In the genomic region with DNA sequence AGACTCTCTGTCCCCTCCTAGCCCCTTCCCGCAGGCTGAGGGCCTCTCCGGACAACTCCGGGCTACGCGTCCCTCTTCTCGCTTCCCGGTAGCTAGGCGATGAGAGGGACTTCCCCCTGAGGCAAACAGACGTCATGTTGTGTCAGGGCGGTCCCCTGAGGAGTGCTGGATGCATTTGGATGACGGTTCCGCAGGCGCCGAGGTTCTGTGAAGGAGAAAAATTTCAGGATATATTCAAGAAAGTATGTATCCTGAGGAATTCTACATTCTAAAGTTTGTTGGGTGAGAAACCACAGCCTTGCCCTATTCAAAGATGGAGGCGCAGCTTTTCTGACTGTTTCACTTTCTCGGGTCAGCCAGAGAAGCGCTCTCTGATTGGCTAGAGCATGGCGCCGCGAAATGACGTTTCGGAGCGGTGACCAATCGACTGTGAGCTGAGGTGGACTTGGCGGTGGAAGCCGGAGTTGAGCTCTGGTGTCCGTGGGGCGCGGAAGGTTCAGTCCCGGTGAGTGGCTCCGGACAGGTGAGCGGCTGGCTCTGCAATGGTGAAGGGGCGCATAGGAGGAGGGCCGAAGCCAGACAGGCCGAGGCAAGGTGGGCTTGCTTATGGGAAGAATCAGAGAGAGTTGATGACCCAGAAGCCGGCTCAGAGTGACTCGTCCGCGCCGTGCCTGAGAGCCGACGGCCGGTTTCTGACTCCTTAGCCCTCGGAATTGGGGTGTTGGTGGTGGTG, we compare ENCODE assay signal across 7 mouse cellular contexts. TPM values are rescaled to one million over a fixed set of nuclear protein-coding genes. Genes with fewer than 3 reads are reported as not detected.
DNase-seq lines count a peak whose midpoint lies in the region; ATAC-seq lines count a peak whose summit lies in the region.

A gene (plus strand): TSS at position 410 of the 733 bp plus-strand sequence.

- no peaks in the 10 kb centered on the region for H3K9me3 ChIP-seq in intestine, embryonic 16.5 days (ENCODE audit: control insufficient read depth, low read length)
- no peaks in the 10 kb centered on the region for H3K9me3 ChIP-seq in midbrain, embryonic 11.5 days (ENCODE audit: control insufficient read depth, low read length)

- H3K9ac ChIP-seq in intestine, embryonic 16.5 days (ENCODE audit: low read depth, low read length) = peak within 1 kb of the TSS; percentile 89
- peak within 1 kb of the TSS; percentile 73 for H3K9ac ChIP-seq in midbrain, embryonic 11.5 days (ENCODE audit: low read length)

- H3K4me1 ChIP-seq in intestine, embryonic 16.5 days (ENCODE audit: control insufficient read depth, insufficient read depth, low read length) = peaks cover 3% of the 10 kb centered on the region; the same call in 1 of the 2 replicates
- peaks cover 5% of the 10 kb centered on the region; the same call in 1 of the 2 replicates for H3K4me1 ChIP-seq in midbrain, embryonic 11.5 days (ENCODE audit: control insufficient read depth, insufficient read depth, low read length)

- H3K27me3 ChIP-seq in intestine, embryonic 16.5 days (replicated peaks; ENCODE audit: control insufficient read depth, insufficient read depth, low read length) = no peaks in the 10 kb centered on the region
- no peaks in the 10 kb centered on the region for H3K27me3 ChIP-seq in midbrain, embryonic 11.5 days (ENCODE audit: control insufficient read depth, insufficient read depth, low read length)

- WGBS in intestine, embryonic 16.5 days = under 1% methylated on average over 44 of the region's 44 CpGs
- WGBS in midbrain, embryonic 11.5 days = under 1% methylated on average over 44 of the region's 44 CpGs

- H3K4me3 ChIP-seq in intestine, embryonic 16.5 days (ENCODE audit: low read length) = peak within 1 kb of the TSS; percentile 92
- H3K4me3 ChIP-seq in midbrain, embryonic 11.5 days (ENCODE audit: low read depth, low read length) = peak within 1 kb of the TSS; percentile 74

- peak within 1 kb of the TSS; percentile 96 for H3K27ac ChIP-seq in intestine, embryonic 16.5 days (ENCODE audit: low read length)
- H3K27ac ChIP-seq in midbrain, embryonic 11.5 days (ENCODE audit: low read depth, low read length) = peak within 1 kb of the TSS; percentile 81

- intact Hi-C loops in left cerebral cortex, postnatal 36 days (cut with DNase I) = loop anchor here (2.0 kb wide), 1 partner anchor 29 kb away; a partner anchor contains a TSS

- peak; percentile 96 for DNase-seq in adrenal gland, adult 8-10 months
- DNase-seq in embryo, embryonic 9.5 days (ENCODE audit: extremely low spot score) = peak; percentile 93
- peak; percentile 83 to 95 for DNase-seq in gastrocnemius, postnatal 4 days (ENCODE audit: low spot score in 2 of 2)
- DNase-seq in left cerebral cortex, postnatal 36 days (ENCODE audit: low spot score in 2 of 2) = peak; percentile 97 to 98
- DNase-seq in midbrain, embryonic 11.5 days (ENCODE audit: low spot score, missing footprints) = peak; percentile 99
- DNase-seq in skeletal muscle tissue, adult 2 months (ENCODE audit: low read depth, low spot score) = peak; percentile 93

- peak; percentile 99 for ATAC-seq in intestine, embryonic 16.5 days
- peak; percentile 98 for ATAC-seq in midbrain, embryonic 11.5 days (ENCODE audit: low FRiP score)

- H3K36me3 ChIP-seq in intestine, embryonic 16.5 days (ENCODE audit: control insufficient read depth, insufficient read depth, low read length) = 0 out of 2 replicates have a peak, but pooled peaks cover 2% of the 10 kb centered on the region
- H3K36me3 ChIP-seq in midbrain, embryonic 11.5 days (ENCODE audit: control insufficient read depth, insufficient read depth, low read length) = peaks cover 4% of the 10 kb centered on the region; the same call in 1 of the 2 replicates

- peak within 1 kb of the TSS; percentile 69 for H3K4me2 ChIP-seq in intestine, embryonic 16.5 days (ENCODE audit: low read depth, low read length)
- peak within 1 kb of the TSS; percentile 64 for H3K4me2 ChIP-seq in midbrain, embryonic 11.5 days

RNA-seq across cellular contexts. Expression of the gene that starts here (rescaled TPM):
- 100 to 1,000 TPM in 3 of 4 experiments, 10 to 100 TPM in 1; 95.4 to 103 (median 102) TPM for total RNA-seq in adrenal gland, adult 8-10 months (2022)
- total RNA-seq in gastrocnemius, postnatal 4 days (2021) = 10 to 100 TPM; 24.3 to 31.2 TPM
- 98.3 and 104 TPM in 2 replicates for polyA plus RNA-seq in intestine, embryonic 16.5 days (2015; fragmentation: Nextera tagmentation; extraction: Ambion mirVana)
- 10 to 100 TPM; 44.7 to 46.3 TPM for total RNA-seq in left cerebral cortex, postnatal 36 days (2021)
- polyA plus RNA-seq in midbrain, embryonic 11.5 days (2014; fragmentation: Nextera tagmentation; extraction: Ambion mirVana) = 123 and 124 TPM in 2 replicates

Comparison
In these comparisons a context has a peak if more than half of its experiments do, and no peak if none do; other contexts are left out.
1. Peak in every context shown above with its lines: DNase-seq, ATAC-seq, H3K4me3 ChIP-seq and H3K27ac ChIP-seq.